Mouse (Mus musculus) A20 (cell line): ENCODE data around the gene Gm10563.
"Not testable (repeated sequence)": the region's sequence is repeated elsewhere in the genome, so short reads cannot be mapped to it uniquely, and the experiment has no call there.

Source experiments
- DNase-seq: peaks from one replicate; pipeline ENCODE4 v3.0.0-alpha.2; 2011; ENCODE audit warnings: low read depth, low spot score

Gm10563 gene

GRCm38 (mm10) chr4:155645308-155645707 lies at the start of gene Gm10563:
Gm10563 (minus strand) TSS chr4:155645408.
- DNase-seq = not testable (repeated sequence)

GRCm38 (mm10) chr4:155694482-155695401 lies 49.5 kb upstream of the Gm10563 start:
- peak; percentile 82 for DNase-seq

GRCm38 (mm10) chr4:155694111-155694481 lies 48.9 kb upstream of the Gm10563 start, which contains the start of gene Fndc10:
Fndc10 (plus strand) TSS chr4:155694342.
- peak; percentile 55 for DNase-seq

- DNase-seq = peak; percentile 48
Observed at GRCm38 (mm10) chr4:155692421-155692820, 47.2 kb upstream of the Gm10563 start.

- DNase-seq = no peak
Observed at GRCm38 (mm10) chr4:155690571-155691375, 45.6 kb upstream of the Gm10563 start.

- not testable (repeated sequence) for DNase-seq
Observed at GRCm38 (mm10) chr4:155687764-155688163, 42.6 kb upstream of the Gm10563 start.

- peak; percentile 89 for DNase-seq
Observed at GRCm38 (mm10) chr4:155683670-155684277, 38.6 kb upstream of the Gm10563 start.

GRCm38 (mm10) chr4:155675991-155676390 lies 30.8 kb upstream of the Gm10563 start:
- DNase-seq = no peak

GRCm38 (mm10) chr4:155672082-155672481 lies 26.9 kb upstream of the Gm10563 start:
- no peak for DNase-seq

- not testable (repeated sequence) for DNase-seq
Observed at GRCm38 (mm10) chr4:155670236-155670635, 25.0 kb upstream of the Gm10563 start.

GRCm38 (mm10) chr4:155669598-155670075 lies 24.4 kb upstream of the Gm10563 start:
- DNase-seq = no peak

- DNase-seq = peak; percentile 99
Observed at GRCm38 (mm10) chr4:155668689-155669597, 23.7 kb upstream of the Gm10563 start, which contains the start of gene Mib2. Mib2 (minus strand) TSS chr4:155669198.

- no peak for DNase-seq
Observed at GRCm38 (mm10) chr4:155666903-155667302, 21.7 kb upstream of the Gm10563 start.

GRCm38 (mm10) chr4:155660641-155661040 lies 15.4 kb upstream of the Gm10563 start:
- DNase-seq = no peak

- DNase-seq = no peak
Observed at GRCm38 (mm10) chr4:155658961-155659360, 13.8 kb upstream of the Gm10563 start.

GRCm38 (mm10) chr4:155656214-155656751 lies 11.1 kb upstream of the Gm10563 start:
- no peak for DNase-seq

- peak; percentile 92 for DNase-seq
Observed at GRCm38 (mm10) chr4:155654456-155655298, 9.5 kb upstream of the Gm10563 start.

- DNase-seq = no peak
Observed at GRCm38 (mm10) chr4:155654183-155654455, 8.9 kb upstream of the Gm10563 start.

- DNase-seq = no peak
Observed at GRCm38 (mm10) chr4:155653451-155654182, 8.4 kb upstream of the Gm10563 start.
